Mouse (Mus musculus) liver, postnatal 0 days (tissue): ENCODE measurements at regions not wholly inside any gene's neighbourhood (a gene's known extent, or its start where the extent isn't known, plus 50 kb on each side); places are given as distances from the start of the nearest gene placed in this dataset.

Experiments
- CTCF ChIP-seq: sonication (generic); IDR thresholded peaks from 2 replicates; pipeline ENCODE4 v1.5.1; 2016; ENCODE audit warnings: antibody characterized with exemption, low read depth
- EP300 ChIP-seq: IDR thresholded peaks from 2 replicates; pipeline ENCODE4 v1.6.1; 2016; ENCODE audit warnings: antibody characterized with exemption, low read depth, mild to moderate bottlenecking

- TF ChIP-seq CTCF (no peak), EP300 (no peak)
Observed at GRCm38 (mm10) chr5:73815752-73816151, 164.6 kb downstream of the Spata18 start.
